Mouse (Mus musculus) erythroblast, embryonic 14.5 days (primary cell): Measurements from ENCODE around the gene Armcx6. TPM values are rescaled to one million over a fixed set of nuclear protein-coding genes. Genes with fewer than 3 reads are reported as not detected.
"Not testable (repeated sequence)": the region's sequence is repeated elsewhere in the genome, so short reads cannot be mapped to it uniquely, and the experiment has no call there.

ENCODE experiments used
- H3K27me3 ChIP-seq: 2 replicates; pipeline ENCODE4 v1.6.1; 2012; ENCODE audit warnings: inconsistent platforms; ENCODE audit not compliant: control insufficient read depth
- H3K36me3 ChIP-seq: 2 replicates; pipeline ENCODE4 v1.6.1; 2012; ENCODE audit warnings: mild to moderate bottlenecking, inconsistent platforms; ENCODE audit not compliant: control insufficient read depth
- H3K4me1 ChIP-seq: 2 replicates; pipeline ENCODE4 v1.6.1; 2012; ENCODE audit warnings: inconsistent platforms; ENCODE audit not compliant: control insufficient read depth
- H3K4me3 ChIP-seq: replicated peaks from 2 replicates; pipeline ENCODE3; 2012; ENCODE audit warnings: moderate library complexity, mild to moderate bottlenecking, inconsistent platforms
- H3K9me3 ChIP-seq: 2 replicates; pipeline ENCODE4 v1.6.1; 2012; ENCODE audit warnings: low read length, inconsistent platforms, mixed read lengths; ENCODE audit not compliant: control insufficient read depth
- GATA1 ChIP-seq: IDR thresholded peaks from 2 replicates; pipeline ENCODE4 v1.6.1; 2012; ENCODE audit warnings: low read length, inconsistent platforms, mixed read lengths
- TAL1 ChIP-seq: IDR thresholded peaks from 3 replicates; pipeline ENCODE4 v1.6.1; 2012; ENCODE audit warnings: low read length, inconsistent platforms, mixed read lengths
- polyA plus RNA-seq: library from polyadenylated mRNA; stranded (reverse); fragments of >175 nt; gene quantifications from 2 replicates; pipeline ENCODE4 v1.2.3, GENCODE M21; 2012

The Armcx6 gene
- polyA plus RNA-seq = 0.03 and 0.06 TPM in 2 replicates

DNA sequence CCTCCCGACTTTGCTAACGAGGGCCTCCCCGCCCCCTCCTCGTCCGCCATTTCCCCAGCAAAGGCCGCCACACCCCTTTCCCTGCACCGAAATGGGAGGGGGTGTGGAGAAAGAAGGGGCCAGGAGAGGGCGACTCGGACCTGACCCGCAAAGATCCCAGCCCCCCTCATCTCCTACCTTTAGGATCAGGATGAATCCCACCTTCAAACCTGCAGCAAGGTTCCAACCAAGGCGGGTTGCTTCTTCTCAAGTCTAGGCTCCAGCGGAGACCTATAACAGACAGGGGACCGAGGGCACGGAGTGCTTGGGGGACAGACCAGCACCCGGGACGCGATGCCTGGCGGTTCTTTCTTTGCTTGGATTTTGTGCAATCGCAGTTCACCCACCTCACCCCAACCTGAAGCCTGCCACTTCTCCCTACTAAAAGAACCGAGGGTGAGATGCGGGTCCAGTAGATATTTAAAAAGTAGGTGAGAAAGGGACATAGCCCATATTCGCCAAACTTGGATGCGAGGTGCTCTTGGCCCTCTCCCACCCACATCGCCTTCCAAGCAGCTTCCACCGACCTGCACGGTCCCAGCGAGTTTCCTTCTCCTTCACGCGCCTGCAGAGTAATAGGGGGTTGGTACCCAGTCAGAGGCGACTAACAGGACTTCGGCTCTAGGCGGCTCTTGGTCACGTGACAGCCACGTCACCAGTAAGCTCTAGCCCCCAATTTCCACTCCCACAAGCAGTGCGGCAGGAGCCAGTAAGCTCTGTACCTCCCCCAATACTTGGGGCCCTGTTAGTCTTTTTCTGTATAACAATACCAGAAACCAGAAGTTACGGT is at the start of gene Armcx6:
Gene Armcx6, minus strand, starts transcription at position 654 of the 829 bp plus-strand sequence.
- Histone ChIP-seq H3K4me1 (peaks cover 18% of the 10 kb centered on the region), H3K27me3 (no peaks in the 10 kb centered on the region; the same call in 1 of the 2 replicates), H3K36me3 (no peaks in the 10 kb centered on the region), H3K9me3 (no peaks in the 10 kb centered on the region), H3K4me3 (peak within 1 kb of the TSS; percentile 68)
- TF ChIP-seq TAL1 (no peak), GATA1 (no peak)

DNA sequence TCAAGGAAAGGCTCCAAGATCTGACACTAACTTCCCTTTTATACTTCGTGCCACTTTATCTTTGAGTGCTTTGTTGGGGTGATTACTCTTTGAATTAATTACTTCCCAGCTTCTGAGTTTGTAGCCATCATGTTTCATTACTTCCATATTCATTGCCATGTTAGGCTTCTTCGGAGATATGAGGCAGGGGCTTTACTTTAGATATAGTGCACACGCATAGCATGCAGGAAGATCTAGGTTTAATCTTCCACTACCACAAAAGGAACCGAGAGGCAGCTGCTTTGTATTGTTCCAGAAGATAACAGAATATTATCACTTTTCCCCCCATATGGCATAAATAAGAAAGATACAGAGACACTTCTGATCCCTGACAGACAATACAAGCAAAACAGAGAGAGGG is 36.5 kb upstream of the Armcx6 start:
- Histone ChIP-seq H3K27me3 (no peaks in the 10 kb centered on the region), H3K9me3 (no peaks in the 10 kb centered on the region), H3K36me3 (no peaks in the 10 kb centered on the region), H3K4me3 (no peak overlapping the region), H3K4me1 (peaks cover 2% of the 10 kb centered on the region)
- no peak for TF ChIP-seq GATA1
- no peak for TF ChIP-seq TAL1

- not testable (repeated sequence) for H3K36me3 ChIP-seq, H3K27me3 ChIP-seq, H3K4me3 ChIP-seq, H3K4me1 ChIP-seq, H3K9me3 ChIP-seq
Measured at GRCm38 (mm10) chrX:134763428-134764198, 12.4 kb upstream of the Armcx6 start.

GRCm38 (mm10) chrX:134757293-134757995 is 6.2 kb upstream of the Armcx6 start:
- TF ChIP-seq GATA1 (no peak), TAL1 (no peak)
- peaks cover 16% of the 10 kb centered on the region for H3K4me1 ChIP-seq
- no peaks in the 10 kb centered on the region for H3K9me3 ChIP-seq
- H3K27me3 ChIP-seq = no peaks in the 10 kb centered on the region; the same call in 1 of the 2 replicates
- peak overlapping the region; percentile 74 for H3K4me3 ChIP-seq
- no peaks in the 10 kb centered on the region for H3K36me3 ChIP-seq

- Histone ChIP-seq H3K36me3 (no peaks in the 10 kb centered on the region), H3K9me3 (no peaks in the 10 kb centered on the region), H3K4me1 (peaks cover 16% of the 10 kb centered on the region), H3K27me3 (no peaks in the 10 kb centered on the region; the same call in 1 of the 2 replicates), H3K4me3 (peak within 1 kb of the TSS; percentile 74)
- TF ChIP-seq GATA1 (no peak), TAL1 (no peak)
Measured at GRCm38 (mm10) chrX:134756434-134757292, 5.4 kb upstream of the Armcx6 start, which contains the start of gene Armcx3. Gene Armcx3, plus strand, starts transcription at chrX:134756595.

DNA sequence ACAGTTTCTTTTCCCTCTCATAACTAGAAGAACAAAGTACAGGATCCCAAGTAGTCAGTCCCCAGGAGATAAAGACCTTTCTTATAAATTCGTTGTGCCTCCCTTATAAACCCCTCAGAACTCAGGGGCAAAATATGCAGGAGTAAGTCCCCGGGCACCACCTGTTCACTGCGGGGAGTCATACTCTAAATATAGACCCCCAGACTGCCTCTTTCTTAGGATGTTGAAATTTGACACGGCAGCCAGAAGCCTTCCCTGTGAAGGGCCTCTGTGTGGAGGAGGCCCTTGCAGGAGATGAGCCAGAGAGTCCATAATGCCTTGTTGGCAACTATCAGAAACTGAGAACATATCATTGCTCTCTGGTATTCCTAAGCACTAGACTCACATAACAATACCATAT is 1.4 kb upstream of the Armcx6 start:
- no peak for TF ChIP-seq GATA1
- TF ChIP-seq TAL1 = no peak
- Histone ChIP-seq H3K9me3 (no peaks in the 10 kb centered on the region), H3K36me3 (no peaks in the 10 kb centered on the region), H3K4me3 (no peak overlapping the region), H3K4me1 (peaks cover 28% of the 10 kb centered on the region), H3K27me3 (no peaks in the 10 kb centered on the region; the same call in 1 of the 2 replicates)

GRCm38 (mm10) chrX:134751910-134752309 is 693 bp upstream of the Armcx6 start:
- H3K4me1 ChIP-seq = peaks cover 24% of the 10 kb centered on the region
- H3K4me3 ChIP-seq = no peak overlapping the region
- no peaks in the 10 kb centered on the region for H3K9me3 ChIP-seq
- TF ChIP-seq TAL1 = no peak
- TF ChIP-seq GATA1 = no peak
- H3K36me3 ChIP-seq = no peaks in the 10 kb centered on the region
- no peaks in the 10 kb centered on the region; the same call in 1 of the 2 replicates for H3K27me3 ChIP-seq

DNA sequence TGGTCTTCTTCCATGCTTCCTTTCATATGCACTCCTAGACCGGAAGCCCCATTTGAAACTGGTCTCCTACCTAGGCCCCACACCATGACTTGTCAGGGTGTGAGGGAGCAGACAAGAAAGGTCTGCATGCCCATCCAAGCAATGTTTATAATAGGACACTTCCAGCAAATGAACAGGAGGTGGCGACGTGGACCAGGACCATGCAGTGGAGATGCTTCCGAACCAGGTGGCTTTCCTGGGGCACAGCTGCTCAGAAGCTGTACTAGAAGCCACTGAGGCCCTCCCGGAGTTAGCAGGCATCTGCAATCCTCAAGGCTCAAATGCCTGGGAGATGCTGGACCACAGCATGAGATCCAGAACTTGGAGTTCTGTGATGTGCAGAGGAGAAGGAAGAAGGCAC is 4.8 kb downstream of the Armcx6 start:
- no peak for TF ChIP-seq GATA1
- Histone ChIP-seq H3K4me1 (peaks cover 18% of the 10 kb centered on the region), H3K4me3 (no peak overlapping the region), H3K9me3 (no peaks in the 10 kb centered on the region), H3K27me3 (no peaks in the 10 kb centered on the region; the same call in 1 of the 2 replicates), H3K36me3 (no peaks in the 10 kb centered on the region)

- peaks cover 7% of the 10 kb centered on the region for H3K4me1 ChIP-seq
- H3K36me3 ChIP-seq = no peaks in the 10 kb centered on the region
- H3K9me3 ChIP-seq = no peaks in the 10 kb centered on the region
- H3K4me3 ChIP-seq = no peak overlapping the region
- TF ChIP-seq TAL1 (no peak), GATA1 (no peak)
- H3K27me3 ChIP-seq = no peaks in the 10 kb centered on the region; the same call in 1 of the 2 replicates
Measured at GRCm38 (mm10) chrX:134741862-134742261, 9.4 kb downstream of the Armcx6 start.
